Mouse (Mus musculus) hindbrain, embryonic 11.5 days (tissue): ENCODE results near the gene Aftph. TPM values are rescaled to one million over a fixed set of nuclear protein-coding genes. Genes with fewer than 3 reads are reported as not detected.

ENCODE experiments used
- ATAC-seq: fragments of 200-750 bp; cut with Nextera tagmentation; 2 replicates; pipeline ENCODE4 v1.8.0; 2017; ENCODE audit warnings: mild to moderate bottlenecking, moderate TSS enrichment, moderate library complexity; ENCODE audit not compliant: low FRiP score
- DNase-seq: peaks from one replicate; pipeline ENCODE4 v3.0.0-alpha.2; 2015; ENCODE audit warnings: low spot score
- H3K27ac ChIP-seq: fragments of 300-500 bp; sonication (generic); 2 replicates; pipeline ENCODE4 v1.5.1; 2014; ENCODE audit warnings: mild to moderate bottlenecking, low read depth, low read length
- H3K27me3 ChIP-seq: fragments of 300-500 bp; sonication (generic); 2 replicates; pipeline ENCODE4 v1.6.1; 2014; ENCODE audit warnings: mild to moderate bottlenecking, low read length, moderate library complexity, mixed read lengths; ENCODE audit not compliant: control insufficient read depth, insufficient read depth
- H3K36me3 ChIP-seq: fragments of 300-500 bp; sonication (generic); 2 replicates; pipeline ENCODE4 v1.6.1; 2014; ENCODE audit warnings: mild to moderate bottlenecking, low read length, moderate library complexity, mixed read lengths; ENCODE audit not compliant: control insufficient read depth, insufficient read depth
- H3K4me1 ChIP-seq: fragments of 300-500 bp; sonication (generic); replicated peaks from 2 replicates; pipeline ENCODE4 v1.6.1; 2014; ENCODE audit warnings: low read length, mixed read lengths; ENCODE audit not compliant: control insufficient read depth, insufficient read depth
- H3K4me2 ChIP-seq: fragments of 300-500 bp; sonication (generic); replicated peaks from 2 replicates; pipeline ENCODE4 v1.6.1; 2014; ENCODE audit warnings: mild to moderate bottlenecking, low read depth, low read length
- H3K4me3 ChIP-seq: fragments of 300-500 bp; sonication (generic); 2 replicates; pipeline ENCODE4 v1.5.1; 2014; ENCODE audit warnings: low read depth, low read length
- H3K9ac ChIP-seq: fragments of 300-500 bp; sonication (generic); 2 replicates; pipeline ENCODE4 v1.6.1; 2014; ENCODE audit warnings: low read depth, low read length
- H3K9me3 ChIP-seq: fragments of 300-500 bp; sonication (generic); 2 replicates; pipeline ENCODE4 v1.6.1; 2016; ENCODE audit warnings: low read length; ENCODE audit not compliant: control insufficient read depth
- WGBS: fragments of 180-500 bp; shearing (Covaris S2); extraction: QIAGEN DNeasy Blood & Tissue Kit; methylation state at CpG from one replicate; pipeline ENCODE4 v1.1.7; 2014; 5-methylcytosine and 5-hydroxymethylcytosine counted together
- polyA plus RNA-seq: library from polyadenylated mRNA; unstranded; fragments of >200 nt; fragmentation: Nextera tagmentation; extraction: Ambion mirVana; gene quantifications from 2 replicates; pipeline ENCODE4 v1.2.1, GENCODE M21; 2014

Gene Aftph
- polyA plus RNA-seq, 1 experiment from 2014 or later, result 31.3 TPM

- H3K9ac ChIP-seq, result no peak overlapping the region
- 87% methylated on average over 5 of the region's 5 CpGs for WGBS
- no peak for ATAC-seq
Observed at GRCm38 (mm10) chr11:20680781-20681180, 60.6 kb downstream of the Aftph start.

DNA sequence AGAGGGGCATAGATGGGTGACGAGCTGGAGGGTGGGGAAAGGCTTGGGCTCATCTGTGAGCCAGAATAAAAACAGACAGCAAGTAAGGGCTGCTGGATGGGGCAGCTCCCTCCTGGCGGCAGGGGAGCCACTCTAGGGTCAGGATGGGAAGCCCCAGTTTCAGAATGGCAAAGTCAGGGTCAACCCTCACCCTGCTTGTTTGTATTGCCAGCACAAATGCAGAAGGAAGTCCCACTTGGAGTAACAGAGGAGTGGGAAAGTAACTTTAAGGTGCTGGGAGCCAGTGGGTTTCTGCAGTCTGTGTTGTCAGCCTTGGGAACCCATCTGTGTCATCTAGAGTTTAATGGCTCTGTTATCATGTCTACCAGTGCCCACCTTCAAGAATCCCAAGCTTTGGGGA is 62.0 kb downstream of the Aftph start:
- no peaks in the 10 kb centered on the region for H3K4me1 ChIP-seq
- H3K9me3 ChIP-seq, result no peaks in the 10 kb centered on the region
- DNase-seq (no peak), ATAC-seq (no peak)
- WGBS, result 84% methylated on average over 2 of the region's 2 CpGs
- no peak overlapping the region for H3K4me3 ChIP-seq
- H3K27me3 ChIP-seq, result no peaks in the 10 kb centered on the region
- H3K4me2 ChIP-seq, result no peak overlapping the region
- no peak overlapping the region for H3K9ac ChIP-seq
- no peaks in the 10 kb centered on the region for H3K36me3 ChIP-seq
- no peak overlapping the region for H3K27ac ChIP-seq

More at GRCm38 (mm10) chr11:20680781-20681180, 60.6 kb downstream of the Aftph start:
- Histone ChIP-seq H3K9me3 (no peaks in the 10 kb centered on the region), H3K27me3 (no peaks in the 10 kb centered on the region), H3K36me3 (no peaks in the 10 kb centered on the region), H3K4me3 (no peak overlapping the region), H3K4me1 (no peaks in the 10 kb centered on the region), H3K4me2 (no peak overlapping the region), H3K27ac (no peak overlapping the region)
- no peak for DNase-seq

- no peak overlapping the region for H3K27ac ChIP-seq
- no peaks in the 10 kb centered on the region for H3K27me3 ChIP-seq
- H3K9me3 ChIP-seq, result no peaks in the 10 kb centered on the region
- no peak overlapping the region for H3K4me3 ChIP-seq
- no peaks in the 10 kb centered on the region for H3K36me3 ChIP-seq
- no peaks in the 10 kb centered on the region for H3K4me1 ChIP-seq
- H3K4me2 ChIP-seq, result no peak overlapping the region
- H3K9ac ChIP-seq, result no peak overlapping the region
- no peak for ATAC-seq
- 83% methylated on average over 6 of the region's 6 CpGs for WGBS
- DNase-seq, result no peak
Observed at GRCm38 (mm10) chr11:20672513-20672912, 68.9 kb downstream of the Aftph start.

DNA sequence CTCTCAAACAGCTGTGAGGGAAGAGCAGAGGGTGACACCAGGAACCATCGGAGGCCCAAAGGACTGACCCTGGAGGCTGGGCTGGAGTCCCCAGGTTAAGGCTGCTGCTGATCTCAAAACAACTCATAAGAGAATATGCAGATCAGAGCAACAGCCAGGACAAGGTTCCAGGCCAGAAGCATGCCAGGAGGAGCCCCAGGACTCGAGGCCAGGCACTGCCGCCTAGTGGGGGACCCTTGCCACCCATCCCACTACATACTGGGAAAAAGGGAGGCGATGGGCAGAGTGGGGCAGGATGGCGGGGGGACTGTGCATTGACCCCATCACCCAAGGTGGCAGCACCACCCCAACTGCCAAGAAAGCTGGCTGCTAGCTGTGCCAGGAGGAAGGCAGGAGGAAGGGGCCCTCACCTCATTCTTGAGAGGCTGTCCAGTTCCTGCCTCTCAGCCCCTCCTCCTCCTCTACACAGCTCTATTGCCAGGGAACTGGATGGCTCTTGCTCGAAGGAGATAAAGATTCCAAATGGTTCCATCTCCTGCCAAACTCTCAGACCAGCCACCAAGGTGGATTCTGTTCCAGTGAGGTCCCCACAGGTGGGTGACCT is 69.5 kb downstream of the Aftph start:
- Histone ChIP-seq H3K4me1 (no peaks in the 10 kb centered on the region), H3K27ac (no peak overlapping the region), H3K36me3 (no peaks in the 10 kb centered on the region), H3K4me2 (no peak overlapping the region), H3K9me3 (no peaks in the 10 kb centered on the region), H3K27me3 (no peaks in the 10 kb centered on the region), H3K9ac (no peak overlapping the region), H3K4me3 (no peak overlapping the region)
- DNase-seq, result no peak
- WGBS, result 63% methylated on average over 6 of the region's 6 CpGs
- ATAC-seq, result no peak

- H3K4me3 ChIP-seq, result no peak overlapping the region
- H3K27ac ChIP-seq, result no peak overlapping the region
- WGBS, result 68% methylated on average over 9 of the region's 9 CpGs
- DNase-seq (no peak), ATAC-seq (no peak)
- H3K9me3 ChIP-seq, result no peaks in the 10 kb centered on the region
- no peak overlapping the region for H3K9ac ChIP-seq
- no peaks in the 10 kb centered on the region for H3K4me1 ChIP-seq
- H3K4me2 ChIP-seq, result no peak overlapping the region
- H3K36me3 ChIP-seq, result no peaks in the 10 kb centered on the region
- H3K27me3 ChIP-seq, result no peaks in the 10 kb centered on the region
Observed at GRCm38 (mm10) chr11:20664878-20665277, 76.5 kb downstream of the Aftph start.

DNA sequence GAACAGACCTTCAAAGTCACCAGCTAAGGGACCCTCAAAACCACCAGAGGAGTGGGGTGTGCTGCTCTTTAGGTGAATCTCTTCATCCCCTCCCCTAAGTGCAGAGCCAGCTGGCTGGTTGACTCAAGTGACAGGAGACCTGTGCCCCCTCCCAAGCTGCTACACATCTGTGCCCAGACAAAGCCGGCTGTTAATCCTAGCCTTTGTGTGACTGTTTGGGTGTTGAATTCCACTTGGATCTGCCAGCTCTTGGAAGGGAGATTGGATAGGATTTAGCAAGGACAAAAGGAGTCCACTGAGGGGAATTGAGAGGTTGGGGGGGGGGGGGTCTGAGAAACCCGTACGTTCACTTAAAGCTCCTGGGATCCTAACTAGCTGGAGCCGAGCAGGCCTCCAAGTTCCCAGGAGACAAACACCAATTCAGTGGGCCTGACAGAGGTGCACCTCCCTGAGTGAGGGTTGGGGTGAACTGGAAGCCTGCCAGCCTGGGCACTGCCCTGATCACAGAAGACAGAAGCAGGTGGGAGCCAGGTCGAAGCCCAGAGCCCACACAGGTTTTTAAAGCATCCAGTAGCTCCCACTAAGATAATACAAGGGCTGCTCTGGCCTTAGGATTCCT is 77.7 kb downstream of the Aftph start:
- H3K36me3 ChIP-seq, result no peaks in the 10 kb centered on the region
- DNase-seq (peak; percentile 33), ATAC-seq (no peak)
- H3K9ac ChIP-seq, result 0 out of 2 replicates have a peak overlapping the region, but pooled peaks have one; percentile 16
- no peaks in the 10 kb centered on the region for H3K27me3 ChIP-seq
- no peak overlapping the region for H3K4me2 ChIP-seq
- H3K9me3 ChIP-seq, result no peaks in the 10 kb centered on the region
- H3K4me3 ChIP-seq, result no peak overlapping the region
- no peaks in the 10 kb centered on the region for H3K4me1 ChIP-seq
- H3K27ac ChIP-seq, result no peak overlapping the region
- WGBS, result 31% methylated on average over 5 of the region's 5 CpGs

GRCm38 (mm10) chr11:20662811-20663210 is 78.6 kb downstream of the Aftph start:
- Histone ChIP-seq H3K4me1 (no peaks in the 10 kb centered on the region), H3K9ac (no peak overlapping the region), H3K4me3 (no peak overlapping the region), H3K36me3 (no peaks in the 10 kb centered on the region), H3K9me3 (no peaks in the 10 kb centered on the region), H3K27ac (no peak overlapping the region), H3K27me3 (no peaks in the 10 kb centered on the region), H3K4me2 (no peak overlapping the region)
- ATAC-seq (no peak), DNase-seq (no peak)
- WGBS, result 54% methylated on average over 7 of the region's 7 CpGs

DNA sequence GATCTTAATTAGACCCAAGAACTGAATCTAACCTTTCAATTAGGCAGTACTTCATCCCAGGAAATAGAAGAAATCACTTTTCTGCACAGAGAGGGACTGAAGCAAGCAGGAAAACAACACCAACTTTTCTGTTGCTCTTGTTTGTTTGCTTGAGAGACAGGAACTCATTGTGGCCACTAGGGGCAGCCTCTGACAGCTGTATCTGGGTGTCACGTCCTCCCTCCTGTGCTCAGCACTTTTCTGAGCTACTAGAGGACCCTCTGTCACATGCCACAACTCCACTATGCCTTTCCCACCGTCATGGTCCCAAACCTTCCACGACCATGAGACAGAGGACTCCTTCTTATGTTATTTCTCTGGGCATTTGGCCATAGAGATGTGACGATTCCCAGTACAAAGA is 79.7 kb downstream of the Aftph start:
- no peak overlapping the region for H3K4me3 ChIP-seq
- H3K4me1 ChIP-seq, result peaks cover under 1% of the 10 kb centered on the region
- no peaks in the 10 kb centered on the region for H3K27me3 ChIP-seq
- ATAC-seq, result no peak
- H3K4me2 ChIP-seq, result no peak overlapping the region
- H3K27ac ChIP-seq, result no peak overlapping the region
- no peak overlapping the region for H3K9ac ChIP-seq
- WGBS, result 47% methylated on average over 4 of the region's 4 CpGs
- peak; percentile 54 for DNase-seq
- H3K9me3 ChIP-seq, result no peaks in the 10 kb centered on the region
- no peaks in the 10 kb centered on the region for H3K36me3 ChIP-seq
